Mouse (Mus musculus): ENCODE data around the gene Cntnap1. TPM values are rescaled to one million over a fixed set of nuclear protein-coding genes. Genes with fewer than 3 reads are reported as not detected.
"Not testable (repeated sequence)": the region's sequence is repeated elsewhere in the genome, so short reads cannot be mapped to it uniquely, and the experiment has no call there.

The Cntnap1 gene
- polyA plus RNA-seq, 1 experiment from 2014 or later: 0.39 TPM

- not testable (repeated sequence) for H3K27ac ChIP-seq (ENCODE audit: low read depth, low read length); ATAC-seq; DNase-seq (ENCODE audit: low spot score); H3K9ac ChIP-seq (ENCODE audit: low read length); H3K4me3 ChIP-seq (ENCODE audit: low read depth, low read length); H3K4me1 ChIP-seq (ENCODE audit: control insufficient read depth, insufficient read depth, low read length); H3K9me3 ChIP-seq (replicated peaks; ENCODE audit: control insufficient read depth, low read length); H3K4me2 ChIP-seq (ENCODE audit: low read length)
- Histone ChIP-seq H3K36me3 (ENCODE audit: control insufficient read depth, insufficient read depth, low read length) (peaks cover 13% of the 10 kb centered on the region; the same call in 1 of the 2 replicates), H3K27me3 (replicated peaks; ENCODE audit: control insufficient read depth, insufficient read depth, low read length) (peaks cover 25% of the 10 kb centered on the region)
- WGBS: 77% methylated on average over 8 of the region's 10 CpGs
These were observed 10.2 kb upstream of the Cntnap1 start for GRCm38 (mm10) chr11:101160151-101160550.

- H3K27me3 ChIP-seq (replicated peaks; ENCODE audit: control insufficient read depth, insufficient read depth, low read length): peaks cover 33% of the 10 kb centered on the region
- not testable (repeated sequence) for H3K4me3 ChIP-seq (ENCODE audit: low read depth, low read length); H3K4me1 ChIP-seq (ENCODE audit: control insufficient read depth, insufficient read depth, low read length); H3K4me2 ChIP-seq (ENCODE audit: low read length); ATAC-seq; H3K9me3 ChIP-seq (replicated peaks; ENCODE audit: control insufficient read depth, low read length); DNase-seq (ENCODE audit: low spot score); H3K27ac ChIP-seq (ENCODE audit: low read depth, low read length); H3K9ac ChIP-seq (ENCODE audit: low read length)
- WGBS: 70% methylated on average over 6 of the region's 8 CpGs
- peaks cover 14% of the 10 kb centered on the region; the same call in 1 of the 2 replicates for H3K36me3 ChIP-seq (ENCODE audit: control insufficient read depth, insufficient read depth, low read length)
These were observed 9.3 kb upstream of the Cntnap1 start for GRCm38 (mm10) chr11:101160981-101161505.

DNA sequence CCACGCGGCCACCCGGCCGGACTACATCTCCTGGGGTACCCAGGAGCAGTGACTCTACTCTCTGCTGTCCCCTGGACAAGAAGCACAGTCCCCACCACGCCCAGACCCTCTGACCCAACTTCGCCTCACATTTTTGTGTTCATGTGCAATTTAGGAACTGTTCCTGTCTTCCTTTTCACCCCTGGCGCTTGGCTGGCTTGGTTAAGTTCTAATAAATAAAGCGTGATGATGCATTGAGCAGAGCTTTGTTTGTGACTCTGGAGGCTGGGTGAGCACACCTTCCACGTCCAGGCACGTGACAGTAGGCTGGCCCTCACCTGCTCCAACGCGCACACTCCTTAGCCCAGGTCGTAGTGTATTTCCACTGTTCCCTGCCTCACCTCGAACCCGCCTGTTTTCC, 8.8 kb upstream of the Cntnap1 start:
- Histone ChIP-seq H3K4me1 (ENCODE audit: control insufficient read depth, insufficient read depth, low read length) (peaks cover 2% of the 10 kb centered on the region; the same call in 1 of the 2 replicates), H3K9me3 (replicated peaks; ENCODE audit: control insufficient read depth, low read length) (no peaks in the 10 kb centered on the region), H3K4me3 (ENCODE audit: low read depth, low read length) (no peak overlapping the region), H3K27me3 (replicated peaks; ENCODE audit: control insufficient read depth, insufficient read depth, low read length) (peaks cover 38% of the 10 kb centered on the region), H3K9ac (ENCODE audit: low read length) (no peak overlapping the region), H3K36me3 (ENCODE audit: control insufficient read depth, insufficient read depth, low read length) (peaks cover 19% of the 10 kb centered on the region; the same call in 1 of the 2 replicates), H3K4me2 (ENCODE audit: low read length) (no peak overlapping the region), H3K27ac (ENCODE audit: low read depth, low read length) (no peak overlapping the region)
- ATAC-seq: no peak
- DNase-seq (ENCODE audit: low spot score): no peak
- 87% methylated on average over 15 of the region's 15 CpGs for WGBS

GRCm38 (mm10) chr11:101162301-101162700, 8.0 kb upstream of the Cntnap1 start:
- DNase-seq (ENCODE audit: low spot score): no peak
- no peak overlapping the region for H3K27ac ChIP-seq (ENCODE audit: low read depth, low read length)
- ATAC-seq: no peak
- peaks cover 24% of the 10 kb centered on the region for H3K36me3 ChIP-seq (ENCODE audit: control insufficient read depth, insufficient read depth, low read length)
- peaks cover 2% of the 10 kb centered on the region; the same call in 1 of the 2 replicates for H3K4me1 ChIP-seq (ENCODE audit: control insufficient read depth, insufficient read depth, low read length)
- H3K4me3 ChIP-seq (ENCODE audit: low read depth, low read length): no peak overlapping the region
- peaks cover 46% of the 10 kb centered on the region for H3K27me3 ChIP-seq (replicated peaks; ENCODE audit: control insufficient read depth, insufficient read depth, low read length)
- H3K9ac ChIP-seq (ENCODE audit: low read length): no peak overlapping the region
- H3K9me3 ChIP-seq (replicated peaks; ENCODE audit: control insufficient read depth, low read length): no peaks in the 10 kb centered on the region
- H3K4me2 ChIP-seq (ENCODE audit: low read length): no peak overlapping the region
- 64% methylated on average over 5 of the region's 5 CpGs for WGBS

GRCm38 (mm10) chr11:101162772-101163171, 7.6 kb upstream of the Cntnap1 start:
- ATAC-seq (no peak), DNase-seq (ENCODE audit: low spot score) (no peak)
- whole genome bisulfite sequencing: 39% methylated on average over 5 of the region's 5 CpGs
- H3K27me3 ChIP-seq (replicated peaks; ENCODE audit: control insufficient read depth, insufficient read depth, low read length): peaks cover 51% of the 10 kb centered on the region
- peaks cover 2% of the 10 kb centered on the region; the same call in 1 of the 2 replicates for H3K4me1 ChIP-seq (ENCODE audit: control insufficient read depth, insufficient read depth, low read length)
- no peak overlapping the region for H3K9ac ChIP-seq (ENCODE audit: low read length)
- peaks cover 28% of the 10 kb centered on the region for H3K36me3 ChIP-seq (ENCODE audit: control insufficient read depth, insufficient read depth, low read length)
- no peaks in the 10 kb centered on the region for H3K9me3 ChIP-seq (replicated peaks; ENCODE audit: control insufficient read depth, low read length)
- H3K4me3 ChIP-seq (ENCODE audit: low read depth, low read length): no peak overlapping the region
- no peak overlapping the region for H3K4me2 ChIP-seq (ENCODE audit: low read length)
- no peak overlapping the region for H3K27ac ChIP-seq (ENCODE audit: low read depth, low read length)

DNA sequence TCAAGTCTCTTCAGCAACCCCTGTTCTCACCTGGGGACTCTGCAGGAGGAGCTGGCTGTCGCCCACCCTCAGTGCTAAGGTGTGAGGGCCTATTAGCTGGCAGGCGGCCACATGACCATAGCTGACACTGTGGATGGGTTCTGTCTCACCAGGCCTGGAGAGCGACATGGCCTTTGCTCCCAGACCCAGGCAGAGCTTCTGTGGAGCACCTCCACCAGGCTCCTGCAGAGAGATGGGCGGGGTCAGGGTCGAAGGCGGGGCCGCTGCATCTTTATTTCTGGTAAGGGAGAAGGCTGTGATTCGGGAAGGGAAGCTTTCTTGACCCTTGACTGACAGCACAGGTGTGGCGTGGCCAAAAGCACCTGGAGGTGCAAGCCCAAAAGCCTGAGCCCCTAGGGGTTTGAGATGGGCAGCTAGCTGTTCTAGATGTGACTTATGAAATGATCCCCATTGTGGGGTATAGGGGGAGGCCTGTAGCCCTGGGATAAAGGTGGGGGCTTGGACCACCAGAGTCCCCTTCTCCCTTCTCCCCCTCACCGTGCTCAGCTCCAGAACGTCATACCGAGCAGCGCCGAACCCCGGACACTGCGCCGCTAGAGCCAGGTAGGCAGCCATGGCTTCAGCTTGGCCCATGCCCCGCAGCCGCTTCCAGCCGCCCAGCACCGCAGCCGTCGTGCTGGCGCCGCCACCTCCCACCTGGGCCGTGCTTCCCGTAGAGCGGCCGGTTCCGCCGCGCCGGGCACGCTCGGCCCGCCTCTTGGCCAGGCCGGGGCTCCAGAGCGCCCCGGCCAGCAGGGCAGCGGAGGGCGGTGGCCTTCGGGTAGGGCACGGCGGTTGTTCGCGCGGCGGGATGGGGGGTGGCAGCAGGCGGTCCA, 6.6 kb upstream of the Cntnap1 start:
- Histone ChIP-seq H3K4me1 (ENCODE audit: control insufficient read depth, insufficient read depth, low read length) (peaks cover 2% of the 10 kb centered on the region; the same call in 1 of the 2 replicates), H3K36me3 (ENCODE audit: control insufficient read depth, insufficient read depth, low read length) (peaks cover 29% of the 10 kb centered on the region), H3K4me2 (ENCODE audit: low read length) (peak overlapping the region; percentile 40), H3K27ac (ENCODE audit: low read depth, low read length) (no peak overlapping the region), H3K27me3 (replicated peaks; ENCODE audit: control insufficient read depth, insufficient read depth, low read length) (peaks cover 60% of the 10 kb centered on the region), H3K9me3 (replicated peaks; ENCODE audit: control insufficient read depth, low read length) (no peaks in the 10 kb centered on the region), H3K4me3 (ENCODE audit: low read depth, low read length) (peak overlapping the region; percentile 17), H3K9ac (ENCODE audit: low read length) (peak overlapping the region; percentile 45; the same call in 1 of the 2 replicates)
- DNase-seq (ENCODE audit: low spot score): no peak
- 10% methylated on average over 45 of the region's 49 CpGs for WGBS
- no peak for ATAC-seq

GRCm38 (mm10) chr11:101164351-101164665, 6.0 kb upstream of the Cntnap1 start:
- H3K4me2 ChIP-seq (ENCODE audit: low read length): peak overlapping the region; percentile 40
- H3K4me3 ChIP-seq (ENCODE audit: low read depth, low read length): peak overlapping the region; percentile 17
- H3K27ac ChIP-seq (ENCODE audit: low read depth, low read length): no peak overlapping the region
- 10% methylated on average over 21 of the region's 21 CpGs for WGBS
- peaks cover 29% of the 10 kb centered on the region for H3K36me3 ChIP-seq (ENCODE audit: control insufficient read depth, insufficient read depth, low read length)
- peak overlapping the region; percentile 45; the same call in 1 of the 2 replicates for H3K9ac ChIP-seq (ENCODE audit: low read length)
- DNase-seq (ENCODE audit: low spot score): no peak
- peaks cover 6% of the 10 kb centered on the region for H3K4me1 ChIP-seq (ENCODE audit: control insufficient read depth, insufficient read depth, low read length)
- no peaks in the 10 kb centered on the region for H3K9me3 ChIP-seq (replicated peaks; ENCODE audit: control insufficient read depth, low read length)
- no peak for ATAC-seq
- H3K27me3 ChIP-seq (replicated peaks; ENCODE audit: control insufficient read depth, insufficient read depth, low read length): peaks cover 66% of the 10 kb centered on the region

GRCm38 (mm10) chr11:101164677-101165580, 5.4 kb upstream of the Cntnap1 start:
- Histone ChIP-seq H3K4me2 (ENCODE audit: low read length) (no peak overlapping the region), H3K4me3 (ENCODE audit: low read depth, low read length) (no peak overlapping the region), H3K4me1 (ENCODE audit: control insufficient read depth, insufficient read depth, low read length) (peaks cover 11% of the 10 kb centered on the region), H3K9ac (ENCODE audit: low read length) (no peak overlapping the region), H3K27ac (ENCODE audit: low read depth, low read length) (no peak overlapping the region), H3K27me3 (replicated peaks; ENCODE audit: control insufficient read depth, insufficient read depth, low read length) (peaks cover 72% of the 10 kb centered on the region), H3K9me3 (replicated peaks; ENCODE audit: control insufficient read depth, low read length) (no peaks in the 10 kb centered on the region), H3K36me3 (ENCODE audit: control insufficient read depth, insufficient read depth, low read length) (peaks cover 29% of the 10 kb centered on the region)
- 15% methylated on average over 35 of the region's 35 CpGs for WGBS
- DNase-seq (ENCODE audit: low spot score): no peak
- no peak for ATAC-seq
